Mouse (Mus musculus) left cerebral cortex, adult 2 months (tissue): Measurements from ENCODE around the gene Sirt7. TPM values are rescaled to one million over a fixed set of nuclear protein-coding genes. Genes with fewer than 3 reads are reported as not detected.

Experiments
- DNase-seq, 2 experiments: peaks; one replicate each; pipeline ENCODE4 v3.0.0; 2021 to 2022; ENCODE audit warnings: low spot score in 2 of 2, mixed read lengths in 1 of 2; ENCODE audit errors: extremely low spot score in 1 of 2
- H3K27ac ChIP-seq: fragments of 200-600 bp; 2 replicates; pipeline ENCODE4 v1.8.1; 2022
- H3K4me3 ChIP-seq: fragments of 200-600 bp; 2 replicates; pipeline ENCODE4 v1.8.1; 2022
- CTCF ChIP-seq: fragments of 200-600 bp; IDR thresholded peaks from 2 replicates; pipeline ENCODE4 v1.8.1; 2022; ENCODE audit warnings: antibody characterized with exemption, mild to moderate bottlenecking, moderate library complexity
- intact Hi-C: fragments of 180-260 bp; cut with DNase I; formaldehyde crosslinking; loops from one replicate; pipeline ENCODE4 v1.15.1; 2025
- long read RNA-seq, 2 experiments: library from polyadenylated mRNA; stranded (forward); transcript quantifications; one replicate each; pipeline ENCODE4 v2.0.0; 2021; ENCODE audit warnings: borderline mapping rate in 2 of 2
- total RNA-seq, 2 experiments: library from RNA; stranded (reverse); gene quantifications; 2 replicates each; pipeline ENCODE4 v1.2.3; 2021

Sirt7 gene
- 10 to 100 TPM; 43.2 to 45.3 TPM for total RNA-seq
- long read RNA-seq, experiment 1, transcript Sirt7-201 (10 exons, 1,727 nt), result major isoform, 15 of 80 reads
- long read RNA-seq, experiment 1, partial matches to known transcripts, result 25 of 80 reads
- long read RNA-seq, experiment 1, other reads (novel, unspliced or antisense), result 40 of 80 reads
- long read RNA-seq, experiment 2, transcript Sirt7-201 (10 exons, 1,727 nt), result major isoform, 13 of 70 reads
- long read RNA-seq, experiment 2, partial matches to known transcripts, result 20 of 70 reads
- long read RNA-seq, experiment 2, other reads (novel, unspliced or antisense), result 37 of 70 reads

GRCm38 (mm10) chr11:120625152-120625775 lies at the start of gene Sirt7:
TSS of gene Sirt7 (minus strand) at chr11:120625240.
- no peak for DNase-seq
- H3K4me3 ChIP-seq, result peak within 1 kb of the TSS; percentile 88
- intact Hi-C loops, result loop anchor here (2.0 kb wide), 1 partner anchor 88 kb away; the partner anchor contains the start of genes Cenpx and Lrrc45
- peak within 1 kb of the TSS; percentile 89 for H3K27ac ChIP-seq
- TF ChIP-seq CTCF, result no peak

GRCm38 (mm10) chr11:120673594-120674122 lies 48.6 kb upstream of the Sirt7 start:
- DNase-seq, result no peak
- Histone ChIP-seq H3K27ac (peak overlapping the region; percentile 84), H3K4me3 (peak overlapping the region; percentile 90)
- no peak for TF ChIP-seq CTCF
- intact Hi-C loops, result no loop called here

GRCm38 (mm10) chr11:120672687-120673593 lies 47.9 kb upstream of the Sirt7 start, which contains the start of gene Aspscr1:
TSS of gene Aspscr1 (plus strand) at chr11:120672973.
- intact Hi-C loops, result no loop called here
- peak; percentile 92 to 94 for DNase-seq
- peak within 1 kb of the TSS; percentile 84 for H3K27ac ChIP-seq
- no peak; the same call in 1 of the 2 replicates for TF ChIP-seq CTCF
- H3K4me3 ChIP-seq, result peak within 1 kb of the TSS; percentile 90

GRCm38 (mm10) chr11:120666617-120667016 lies 41.6 kb upstream of the Sirt7 start:
- Histone ChIP-seq H3K27ac (no peak overlapping the region), H3K4me3 (no peak overlapping the region)
- no peak for TF ChIP-seq CTCF
- intact Hi-C loops, result no loop called here
- DNase-seq, result no peak

GRCm38 (mm10) chr11:120665406-120665805 lies 40.4 kb upstream of the Sirt7 start:
- H3K27ac ChIP-seq, result no peak overlapping the region
- H3K4me3 ChIP-seq, result no peak overlapping the region
- no peak for DNase-seq
- TF ChIP-seq CTCF, result no peak
- intact Hi-C loops, result no loop called here

- intact Hi-C loops, result no loop called here
- TF ChIP-seq CTCF, result no peak
Measured at GRCm38 (mm10) chr11:120663714-120664113, 38.7 kb upstream of the Sirt7 start.

GRCm38 (mm10) chr11:120662759-120663158 lies 37.7 kb upstream of the Sirt7 start:
- H3K27ac ChIP-seq, result no peak overlapping the region
- no peak for TF ChIP-seq CTCF
- H3K4me3 ChIP-seq, result no peak overlapping the region
- DNase-seq, result no peak
- intact Hi-C loops, result no loop called here

More at GRCm38 (mm10) chr11:120663714-120664113, 38.7 kb upstream of the Sirt7 start:
- Histone ChIP-seq H3K27ac (no peak overlapping the region), H3K4me3 (no peak overlapping the region)
- DNase-seq, result no peak

GRCm38 (mm10) chr11:120661076-120661460 lies 36.0 kb upstream of the Sirt7 start, which contains the start of gene Notum:
TSS of gene Notum (minus strand) at chr11:120661175.
- peak within 1 kb of the TSS; percentile 2 for H3K27ac ChIP-seq

GRCm38 (mm10) chr11:120660301-120661075 lies 35.4 kb upstream of the Sirt7 start:
- no peak for DNase-seq
- peak; percentile 49 for TF ChIP-seq CTCF
- Histone ChIP-seq H3K27ac (peak overlapping the region; percentile 2), H3K4me3 (peak overlapping the region; percentile 46)
- intact Hi-C loops, result no loop called here

More at GRCm38 (mm10) chr11:120661076-120661460, 36.0 kb upstream of the Sirt7 start, which contains the start of gene Notum:
- intact Hi-C loops, result no loop called here
- DNase-seq, result no peak
- TF ChIP-seq CTCF, result no peak
- peak within 1 kb of the TSS; percentile 46 for H3K4me3 ChIP-seq

GRCm38 (mm10) chr11:120659509-120660300 lies 34.7 kb upstream of the Sirt7 start:
- DNase-seq, result no peak
- intact Hi-C loops, result loop anchor here (1.0 to 10.0 kb wide), 2 partner anchors 53 to 115 kb away; no protein-coding TSS in a partner anchor
- peak overlapping the region; percentile 46 for H3K4me3 ChIP-seq
- no peak for TF ChIP-seq CTCF
- H3K27ac ChIP-seq, result peak overlapping the region; percentile 2
